Comparison of ENCODE assay signal across 7 mouse cellular contexts in the genomic region with DNA sequence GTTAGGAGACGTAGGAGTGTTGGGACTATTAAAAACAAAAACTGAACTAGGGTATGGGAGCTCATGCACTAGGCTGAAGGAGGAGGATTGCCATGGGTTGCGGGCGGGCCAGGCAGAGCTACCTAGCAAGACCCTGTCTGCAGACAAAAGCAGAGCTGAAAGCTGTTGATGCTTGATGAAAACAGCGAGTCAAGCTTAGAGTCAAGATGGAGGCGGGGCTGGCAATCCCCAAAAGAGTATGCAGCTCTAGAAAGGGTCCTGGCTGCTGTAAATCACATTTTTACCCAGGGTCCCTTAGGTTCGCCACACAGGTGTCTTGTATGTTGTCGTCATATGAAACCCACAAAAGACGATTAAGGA. TPM values are rescaled to one million over a fixed set of nuclear protein-coding genes. Genes with fewer than 3 reads are reported as not detected.
DNase-seq lines count a peak whose midpoint lies in the region; ATAC-seq and TF ChIP-seq lines count a peak whose summit lies in the region.

No protein-coding gene starts in this region.

- DNase-seq in neural tube, embryonic 11.5 days (ENCODE audit: low spot score) = peak; percentile 19
- DNase-seq in neural tube, embryonic 10.5 days (ENCODE audit: extremely low spot score, low spot score) = no peak
- DNase-seq in spleen, postnatal 10 days (ENCODE audit: low spot score in 2 of 2) = peak; percentile 50 to 58
- no peak for DNase-seq in gastrocnemius, adult 18-20 months (ENCODE audit: low spot score)

- TF ChIP-seq POLR2A in cortical plate, adult 2 months (IDR thresholded peaks at IDR 0.05; ENCODE audit: extremely low read depth, insufficient read depth, low read length) = no peak

- no peaks in the 10 kb centered on the region for H3K27me3 ChIP-seq in neural tube, embryonic 11.5 days (ENCODE audit: control insufficient read depth, insufficient read depth, low read length)
- H3K27me3 ChIP-seq in heart, embryonic 15.5 days = no peaks in the 10 kb centered on the region
- H3K27me3 ChIP-seq in liver, embryonic 12.5 days (replicated peaks) = no peaks in the 10 kb centered on the region

- no peaks in the 10 kb centered on the region; the same call in 1 of the 2 replicates for H3K36me3 ChIP-seq in neural tube, embryonic 11.5 days (ENCODE audit: control insufficient read depth, insufficient read depth, low read length)
- no peaks in the 10 kb centered on the region for H3K36me3 ChIP-seq in heart, embryonic 15.5 days
- H3K36me3 ChIP-seq in liver, embryonic 12.5 days = peaks cover 9% of the 10 kb centered on the region

- H3K4me1 ChIP-seq in neural tube, embryonic 11.5 days (ENCODE audit: control insufficient read depth, insufficient read depth, low read length) = peaks cover 7% of the 10 kb centered on the region; the same call in 1 of the 2 replicates
- peaks cover 9% of the 10 kb centered on the region for H3K4me1 ChIP-seq in cortical plate, adult 2 months (ENCODE audit: control insufficient read depth, insufficient read depth, low read length)
- H3K4me1 ChIP-seq in heart, embryonic 15.5 days (replicated peaks) = peaks cover 28% of the 10 kb centered on the region
- peaks cover 58% of the 10 kb centered on the region for H3K4me1 ChIP-seq in liver, embryonic 12.5 days

- TF ChIP-seq CTCF in cortical plate, adult 2 months (IDR thresholded peaks at IDR 0.05; ENCODE audit: extremely low read depth, insufficient read depth, low read length) = no peak

- no peak for ATAC-seq in neural tube, embryonic 11.5 days (ENCODE audit: insufficient read depth, low FRiP score, low TSS enrichment)
- ATAC-seq in heart, embryonic 15.5 days (replicated peaks; ENCODE audit: insufficient number of reproducible peaks, insufficient read depth, low FRiP score, low read depth) = no peak
- ATAC-seq in liver, embryonic 12.5 days = no peak

- H3K27ac ChIP-seq in neural tube, embryonic 11.5 days (ENCODE audit: low read depth, low read length) = no peak overlapping the region
- H3K27ac ChIP-seq in cortical plate, adult 2 months (ENCODE audit: insufficient read depth, low read length) = no peak overlapping the region
- H3K27ac ChIP-seq in heart, embryonic 15.5 days = peak overlapping the region; percentile 96; the same call in 1 of the 2 replicates
- peak overlapping the region; percentile 95 for H3K27ac ChIP-seq in liver, embryonic 12.5 days

- 26% methylated on average over 8 of the region's 8 CpGs for whole genome bisulfite sequencing in neural tube, embryonic 11.5 days
- WGBS in heart, embryonic 15.5 days = 14% methylated on average over 8 of the region's 8 CpGs
- 24% methylated on average over 8 of the region's 8 CpGs for WGBS in liver, embryonic 12.5 days (ENCODE audit: insufficient replicate concordance)

- H3K4me2 ChIP-seq in neural tube, embryonic 11.5 days (ENCODE audit: low read depth) = peak overlapping the region; percentile 66
- peak overlapping the region; percentile 73 for H3K4me2 ChIP-seq in heart, embryonic 15.5 days
- H3K4me2 ChIP-seq in liver, embryonic 12.5 days = peak overlapping the region; percentile 79

- peak overlapping the region; percentile 97 for H3K4me3 ChIP-seq in neural tube, embryonic 11.5 days (ENCODE audit: low read depth, low read length)
- H3K4me3 ChIP-seq in cortical plate, adult 2 months (ENCODE audit: insufficient read depth, low read length) = peak overlapping the region; percentile 55
- H3K4me3 ChIP-seq in heart, embryonic 15.5 days = peak overlapping the region; percentile 99
- H3K4me3 ChIP-seq in liver, embryonic 12.5 days = peak overlapping the region; percentile 90

- H3K9ac ChIP-seq in neural tube, embryonic 11.5 days (ENCODE audit: low read length) = peak overlapping the region; percentile 95
- H3K9ac ChIP-seq in heart, embryonic 15.5 days = peak overlapping the region; percentile 99
- peak overlapping the region; percentile 98 for H3K9ac ChIP-seq in liver, embryonic 12.5 days

- H3K9me3 ChIP-seq in neural tube, embryonic 11.5 days (ENCODE audit: control insufficient read depth, low read length) = no peaks in the 10 kb centered on the region
- H3K9me3 ChIP-seq in heart, embryonic 15.5 days (replicated peaks) = no peaks in the 10 kb centered on the region
- H3K9me3 ChIP-seq in liver, embryonic 12.5 days (replicated peaks) = no peaks in the 10 kb centered on the region

RNA-seq across cellular contexts. Expression of gene Ip6k1, which starts 1.2 kb away (rescaled TPM):
- polyA plus RNA-seq in neural tube, embryonic 11.5 days (2014; fragmentation: Nextera tagmentation; extraction: Ambion mirVana) = 38.4 and 45.7 TPM in 2 replicates
- polyA plus RNA-seq in cortical plate, adult 2 months (2012; rRNA removed) = 180 and 186 TPM in 2 replicates
- polyA plus RNA-seq in heart, embryonic 15.5 days (2015; fragmentation: Nextera tagmentation; extraction: Ambion mirVana) = 34.5 and 42.9 TPM in 2 replicates
- polyA plus RNA-seq in liver, embryonic 12.5 days (2016; fragmentation: Nextera tagmentation; extraction: Ambion mirVana) = 43.7 and 47.7 TPM in 2 replicates
- 10 to 100 TPM; 17.6 to 22.8 TPM for total RNA-seq in gastrocnemius, adult 18-20 months (2021)

RNA-seq across cellular contexts. Expression of gene Gm20662, which starts 7.4 kb away (rescaled TPM):
- polyA plus RNA-seq in neural tube, embryonic 11.5 days (2014; fragmentation: Nextera tagmentation; extraction: Ambion mirVana) = 0.13 and 0.14 TPM in 2 replicates
- 4.5 and 5.6 TPM in 2 replicates for polyA plus RNA-seq in cortical plate, adult 2 months (2012; rRNA removed)
- 0.19 and 0.65 TPM in 2 replicates for polyA plus RNA-seq in heart, embryonic 15.5 days (2015; fragmentation: Nextera tagmentation; extraction: Ambion mirVana)
- polyA plus RNA-seq in liver, embryonic 12.5 days (2016; fragmentation: Nextera tagmentation; extraction: Ambion mirVana) = 0.69 and 0.75 TPM in 2 replicates
- not detected for total RNA-seq in gastrocnemius, adult 18-20 months (2021)

RNA-seq across cellular contexts. Expression of gene Cdhr4, which starts 11.2 kb away (rescaled TPM):
- 4.8 and 5.7 TPM in 2 replicates for polyA plus RNA-seq in neural tube, embryonic 11.5 days (2014; fragmentation: Nextera tagmentation; extraction: Ambion mirVana)
- polyA plus RNA-seq in cortical plate, adult 2 months (2012; rRNA removed) = 1.9 and 4.2 TPM in 2 replicates
- 5.1 and 6.1 TPM in 2 replicates for polyA plus RNA-seq in heart, embryonic 15.5 days (2015; fragmentation: Nextera tagmentation; extraction: Ambion mirVana)
- 2.6 and 3.7 TPM in 2 replicates for polyA plus RNA-seq in liver, embryonic 12.5 days (2016; fragmentation: Nextera tagmentation; extraction: Ambion mirVana)
- not detected for total RNA-seq in gastrocnemius, adult 18-20 months (2021)

RNA-seq across cellular contexts. Expression of gene Inka1, which starts 17.8 kb away (rescaled TPM):
- polyA plus RNA-seq in neural tube, embryonic 11.5 days (2014; fragmentation: Nextera tagmentation; extraction: Ambion mirVana) = 62.9 and 71.3 TPM in 2 replicates
- 4.8 and 7.4 TPM in 2 replicates for polyA plus RNA-seq in cortical plate, adult 2 months (2012; rRNA removed)
- 35.7 and 46.9 TPM in 2 replicates for polyA plus RNA-seq in heart, embryonic 15.5 days (2015; fragmentation: Nextera tagmentation; extraction: Ambion mirVana)
- polyA plus RNA-seq in liver, embryonic 12.5 days (2016; fragmentation: Nextera tagmentation; extraction: Ambion mirVana) = 64.3 and 68.7 TPM in 2 replicates
- total RNA-seq in gastrocnemius, adult 18-20 months (2021) = 1 to 10 TPM; 1.5 to 3.0 TPM

RNA-seq across cellular contexts. Expression of gene Gm20661, which starts 20.7 kb away (rescaled TPM):
- polyA plus RNA-seq in neural tube, embryonic 11.5 days (2014; fragmentation: Nextera tagmentation; extraction: Ambion mirVana) = 2.9 and 3.5 TPM in 2 replicates
- polyA plus RNA-seq in cortical plate, adult 2 months (2012; rRNA removed) = 0.15 and 0.35 TPM in 2 replicates
- 2.8 and 4.3 TPM in 2 replicates for polyA plus RNA-seq in heart, embryonic 15.5 days (2015; fragmentation: Nextera tagmentation; extraction: Ambion mirVana)
- 1.2 and 1.4 TPM in 2 replicates for polyA plus RNA-seq in liver, embryonic 12.5 days (2016; fragmentation: Nextera tagmentation; extraction: Ambion mirVana)
- total RNA-seq in gastrocnemius, adult 18-20 months (2021) = not detected

Comparison
In these comparisons a context has a peak if more than half of its experiments do, and no peak if none do; other contexts are left out.
1. DNase-seq: peak in neural tube, embryonic 11.5 days (single experiment) and spleen, postnatal 10 days (2 of 2); none in neural tube, embryonic 10.5 days (single experiment) and gastrocnemius, adult 18-20 months (single experiment).
2. H3K27ac ChIP-seq: peak in heart, embryonic 15.5 days (single experiment) and liver, embryonic 12.5 days (single experiment); none in neural tube, embryonic 11.5 days (single experiment) and cortical plate, adult 2 months (single experiment).
3. Peak in every context shown above with its lines, with median percentiles within 50 percentile points of each other: H3K4me2 ChIP-seq, H3K4me3 ChIP-seq and H3K9ac ChIP-seq.